Mouse (Mus musculus): Measurements from ENCODE around the gene Spag9.

DNA sequence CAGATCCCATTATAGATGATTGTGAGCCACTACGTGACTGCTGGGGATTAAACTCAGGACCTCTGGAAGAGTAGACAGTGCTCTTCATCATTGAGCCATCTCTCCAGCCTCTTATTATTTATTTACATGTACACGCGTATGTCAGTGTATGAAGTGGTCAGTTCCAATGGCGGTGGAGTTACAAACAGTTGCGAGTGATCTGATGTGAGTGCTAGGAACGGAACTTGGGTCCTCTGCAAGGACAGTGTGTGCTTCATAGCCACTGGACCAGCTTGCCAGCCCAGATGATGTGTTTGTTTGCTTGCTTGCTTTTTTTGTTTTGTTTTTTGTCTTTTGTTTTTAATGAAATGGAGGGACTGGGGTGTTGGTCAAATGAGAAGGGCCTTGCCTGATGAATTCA lies 26.7 kb upstream of the Spag9 start:
- TF ChIP-seq POLR2A (IDR thresholded peaks at IDR 0.05; ENCODE audit: low read depth, low read length) (no peak), CTCF (conservative IDR thresholded peaks at IDR 0.05; ENCODE audit: insufficient read depth, insufficient read length, low read depth, low read length) (no peak)

All from kidney, adult 2 months (tissue).